Mouse (Mus musculus) heart, embryonic 12.5 days (tissue): ENCODE measurements at regions not wholly inside any gene's neighbourhood (a gene's known extent, or its start where the extent isn't known, plus 50 kb on each side); places are given as distances from the start of the nearest gene placed in this dataset.
"Not testable (repeated sequence)": the region's sequence is repeated elsewhere in the genome, so short reads cannot be mapped to it uniquely, and the experiment has no call there.

Source experiments
- ATAC-seq: fragments of 200-750 bp; cut with Nextera tagmentation; 2 replicates; pipeline ENCODE4 v1.8.0; 2017; ENCODE audit warnings: moderate TSS enrichment, moderate library complexity; ENCODE audit not compliant: insufficient number of reproducible peaks, low FRiP score
- H3K27ac ChIP-seq: fragments of 300-500 bp; sonication (generic); 2 replicates; pipeline ENCODE4 v1.5.1; 2016; ENCODE audit warnings: mild to moderate bottlenecking, moderate library complexity; ENCODE audit not compliant: poor library complexity, severe bottlenecking
- H3K27me3 ChIP-seq: fragments of 300-500 bp; sonication (generic); replicated peaks from 2 replicates; pipeline ENCODE4 v1.6.1; 2016; ENCODE audit warnings: mild to moderate bottlenecking, moderate library complexity
- H3K36me3 ChIP-seq: fragments of 300-500 bp; sonication (generic); 2 replicates; pipeline ENCODE4 v1.6.1; 2016; ENCODE audit warnings: mild to moderate bottlenecking, moderate library complexity
- H3K4me1 ChIP-seq: fragments of 300-500 bp; sonication (generic); replicated peaks from 2 replicates; pipeline ENCODE4 v1.6.1; 2016; ENCODE audit warnings: mild to moderate bottlenecking
- H3K4me2 ChIP-seq: fragments of 300-500 bp; sonication (generic); 2 replicates; pipeline ENCODE4 v1.6.1; 2016; ENCODE audit warnings: mild to moderate bottlenecking, moderate library complexity
- H3K4me3 ChIP-seq: fragments of 300-500 bp; sonication (generic); 2 replicates; pipeline ENCODE4 v1.5.1; 2016; ENCODE audit warnings: mild to moderate bottlenecking
- H3K9ac ChIP-seq: fragments of 300-500 bp; sonication (generic); 2 replicates; pipeline ENCODE4 v1.6.1; 2016; ENCODE audit warnings: mild to moderate bottlenecking, moderate library complexity
- H3K9me3 ChIP-seq: fragments of 300-500 bp; sonication (generic); replicated peaks from 2 replicates; pipeline ENCODE4 v1.6.1; 2016; ENCODE audit warnings: mild to moderate bottlenecking, moderate library complexity
- WGBS: fragments of 180-500 bp; shearing (Covaris S2); methylation state at CpG from one replicate; pipeline ENCODE4 v1.1.7; 2016; 5-methylcytosine and 5-hydroxymethylcytosine counted together

- Histone ChIP-seq H3K27me3 (no peaks in the 10 kb centered on the region), H3K4me1 (peaks cover 30% of the 10 kb centered on the region), H3K4me3 (no peak overlapping the region), H3K9ac (no peak overlapping the region), H3K9me3 (no peaks in the 10 kb centered on the region), H3K27ac (no peak overlapping the region), H3K4me2 (no peak overlapping the region), H3K36me3 (no peaks in the 10 kb centered on the region)
- ATAC-seq: no peak
- WGBS: 23% methylated on average over 7 of the region's 7 CpGs
These were observed 481.5 kb downstream of the Tns1 start for GRCm38 (mm10) chr1:73642691-73643109.

DNA sequence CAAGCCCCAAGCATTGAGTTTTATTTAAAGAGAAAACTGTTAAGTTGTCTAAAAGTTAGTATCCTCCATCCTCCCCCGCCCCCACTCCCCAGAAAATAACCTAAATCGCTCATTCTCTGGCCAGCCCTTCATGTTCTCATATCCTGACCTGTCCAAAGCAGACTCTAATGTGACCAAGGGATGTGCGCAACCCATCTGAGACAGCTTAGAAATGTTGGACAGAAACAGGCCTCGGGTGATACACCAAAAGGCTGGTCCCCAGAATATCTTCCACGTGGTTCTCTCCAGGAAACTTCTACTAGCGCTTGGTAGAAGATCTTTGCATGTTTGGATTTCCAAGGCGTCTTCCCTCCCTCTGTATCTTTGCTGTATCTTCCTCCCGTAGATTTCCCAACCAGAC, 482.8 kb downstream of the Tns1 start:
- Histone ChIP-seq H3K9me3 (no peaks in the 10 kb centered on the region), H3K27ac (no peak overlapping the region), H3K4me2 (no peak overlapping the region), H3K4me3 (no peak overlapping the region), H3K9ac (no peak overlapping the region), H3K27me3 (no peaks in the 10 kb centered on the region), H3K4me1 (peaks cover 30% of the 10 kb centered on the region), H3K36me3 (no peaks in the 10 kb centered on the region)
- WGBS: 82% methylated on average over 8 of the region's 8 CpGs
- no peak for ATAC-seq

DNA sequence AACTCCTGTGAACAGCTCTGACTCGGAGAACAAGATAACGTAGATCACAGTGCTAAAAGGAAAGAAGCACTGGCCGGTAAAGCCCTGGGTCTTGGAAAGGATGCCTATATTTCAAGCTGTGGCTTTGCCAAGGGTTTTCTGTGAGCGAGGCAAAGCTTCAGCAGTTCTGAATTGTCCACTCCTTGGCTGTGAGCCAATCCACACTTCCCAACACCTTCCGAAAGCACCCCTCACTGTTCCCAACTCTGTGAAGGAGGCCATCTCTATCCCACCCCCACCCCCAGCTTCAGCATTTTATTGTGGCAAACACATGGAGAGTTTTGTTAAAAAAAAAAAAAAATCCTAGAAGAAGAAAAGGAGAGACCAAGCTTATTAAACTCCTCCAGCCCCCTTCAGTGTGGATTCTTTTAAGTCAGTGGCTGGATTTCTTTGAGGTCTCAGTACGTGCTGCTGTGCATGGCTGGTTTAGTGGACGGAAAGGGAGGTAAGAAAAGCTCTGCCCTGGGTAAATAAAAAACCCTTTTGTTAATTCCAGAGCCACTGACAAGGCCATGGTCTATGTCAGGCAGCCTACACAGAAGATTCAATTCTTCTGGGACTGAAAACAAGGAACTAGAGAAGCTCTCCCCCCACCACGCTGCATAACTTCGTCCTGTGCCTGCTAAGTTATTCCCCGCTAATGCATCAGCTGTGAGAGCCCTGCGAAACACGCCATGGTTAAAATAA, 483.4 kb downstream of the Tns1 start:
- Histone ChIP-seq H3K4me3 (no peak overlapping the region), H3K9ac (no peak overlapping the region), H3K36me3 (no peaks in the 10 kb centered on the region), H3K4me2 (peak overlapping the region; percentile 50), H3K27ac (peak overlapping the region; percentile 35; the same call in 1 of the 2 replicates), H3K27me3 (no peaks in the 10 kb centered on the region), H3K4me1 (peaks cover 33% of the 10 kb centered on the region), H3K9me3 (no peaks in the 10 kb centered on the region)
- 35% methylated on average over 12 of the region's 12 CpGs for WGBS
- no peak for ATAC-seq

GRCm38 (mm10) chr1:73635709-73636108, 488.5 kb downstream of the Tns1 start:
- 22% methylated on average over 2 of the region's 2 CpGs for WGBS
- ATAC-seq: 0 out of 2 replicates have a peak, but pooled peaks have one; percentile 33
- Histone ChIP-seq H3K27ac (no peak overlapping the region), H3K4me1 (peaks cover 28% of the 10 kb centered on the region), H3K9me3 (no peaks in the 10 kb centered on the region), H3K36me3 (no peaks in the 10 kb centered on the region), H3K9ac (no peak overlapping the region), H3K4me3 (no peak overlapping the region), H3K27me3 (no peaks in the 10 kb centered on the region), H3K4me2 (no peak overlapping the region)

DNA sequence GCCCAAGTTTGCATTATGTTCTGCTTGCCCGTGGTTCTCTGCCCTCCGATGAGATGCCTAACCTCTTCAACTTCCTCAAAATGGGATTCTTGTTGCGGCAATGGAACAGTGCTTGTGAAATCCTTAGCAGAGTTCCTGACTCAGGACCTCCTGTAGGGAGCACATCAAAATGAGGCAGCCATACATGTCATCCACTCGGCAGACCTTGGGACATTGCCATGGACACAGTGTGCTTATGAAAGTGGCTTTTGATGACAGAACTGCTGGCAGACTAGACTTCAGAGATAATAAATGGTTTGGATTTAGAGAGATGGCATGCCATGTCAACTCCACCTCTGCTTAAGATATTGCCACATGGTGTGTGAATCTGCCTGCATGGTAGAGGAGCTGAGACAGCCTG, 489.4 kb downstream of the Tns1 start:
- H3K4me1 ChIP-seq: peaks cover 20% of the 10 kb centered on the region
- no peak overlapping the region for H3K27ac ChIP-seq
- WGBS: 82% methylated on average over 4 of the region's 4 CpGs
- no peak overlapping the region for H3K4me3 ChIP-seq
- no peak for ATAC-seq
- no peaks in the 10 kb centered on the region for H3K36me3 ChIP-seq
- no peaks in the 10 kb centered on the region for H3K27me3 ChIP-seq
- H3K4me2 ChIP-seq: no peak overlapping the region
- no peaks in the 10 kb centered on the region for H3K9me3 ChIP-seq
- H3K9ac ChIP-seq: no peak overlapping the region

DNA sequence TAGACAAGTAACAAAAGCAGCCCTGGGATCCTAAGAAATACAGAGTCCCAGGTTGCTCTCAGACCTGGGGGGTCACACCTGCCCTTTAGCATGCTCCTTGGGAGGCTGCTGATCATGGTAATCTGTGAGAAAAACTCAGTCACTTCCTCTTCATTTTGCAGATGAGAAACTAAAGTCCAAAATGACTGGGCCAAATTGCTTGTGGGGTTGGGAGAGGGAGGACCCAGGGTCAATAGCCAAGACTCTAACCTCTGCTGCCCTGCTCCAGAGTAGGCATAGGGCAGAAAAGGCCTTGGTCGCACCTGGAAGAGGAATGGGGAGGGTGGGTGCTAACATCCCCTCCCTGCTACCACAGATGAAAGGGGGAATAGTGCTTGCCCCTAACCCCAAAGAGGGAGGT, 491.2 kb downstream of the Tns1 start:
- no peak overlapping the region for H3K9ac ChIP-seq
- H3K36me3 ChIP-seq: no peaks in the 10 kb centered on the region
- peaks cover 20% of the 10 kb centered on the region for H3K4me1 ChIP-seq
- H3K4me3 ChIP-seq: no peak overlapping the region
- no peaks in the 10 kb centered on the region for H3K9me3 ChIP-seq
- ATAC-seq: no peak
- 63% methylated on average over 1 of the region's 1 CpGs for WGBS
- H3K4me2 ChIP-seq: no peak overlapping the region
- no peak overlapping the region for H3K27ac ChIP-seq
- H3K27me3 ChIP-seq: no peaks in the 10 kb centered on the region

GRCm38 (mm10) chr1:73630363-73630762, 493.9 kb downstream of the Tns1 start:
- H3K9ac ChIP-seq: no peak overlapping the region
- H3K27me3 ChIP-seq: no peaks in the 10 kb centered on the region
- no peak overlapping the region for H3K27ac ChIP-seq
- no peak overlapping the region for H3K4me3 ChIP-seq
- no peak for ATAC-seq
- H3K36me3 ChIP-seq: no peaks in the 10 kb centered on the region
- no peaks in the 10 kb centered on the region for H3K9me3 ChIP-seq
- H3K4me1 ChIP-seq: peaks cover 12% of the 10 kb centered on the region
- WGBS: 67% methylated on average over 1 of the region's 1 CpGs
- no peak overlapping the region for H3K4me2 ChIP-seq

GRCm38 (mm10) chr1:73625365-73625764, 498.9 kb downstream of the Tns1 start:
- no peak overlapping the region for H3K4me2 ChIP-seq
- H3K36me3 ChIP-seq: no peaks in the 10 kb centered on the region
- H3K9ac ChIP-seq: no peak overlapping the region
- no peaks in the 10 kb centered on the region for H3K27me3 ChIP-seq
- no peak overlapping the region for H3K4me3 ChIP-seq
- H3K9me3 ChIP-seq: no peaks in the 10 kb centered on the region
- H3K4me1 ChIP-seq: no peaks in the 10 kb centered on the region
- no peak for ATAC-seq
- no peak overlapping the region for H3K27ac ChIP-seq
- WGBS: 58% methylated on average over 5 of the region's 5 CpGs

GRCm38 (mm10) chr1:73621121-73621520, 503.1 kb downstream of the Tns1 start:
- not testable (repeated sequence) for H3K4me1 ChIP-seq, H3K9ac ChIP-seq, H3K27me3 ChIP-seq, ATAC-seq, H3K9me3 ChIP-seq, H3K4me3 ChIP-seq, H3K36me3 ChIP-seq, H3K27ac ChIP-seq, H3K4me2 ChIP-seq
- WGBS: 91% methylated on average over 5 of the region's 5 CpGs

- H3K9ac ChIP-seq: no peak overlapping the region
- H3K9me3 ChIP-seq: no peaks in the 10 kb centered on the region
- H3K4me2 ChIP-seq: no peak overlapping the region
- no peak overlapping the region for H3K27ac ChIP-seq
- ATAC-seq: no peak
- no peak overlapping the region for H3K4me3 ChIP-seq
- H3K27me3 ChIP-seq: no peaks in the 10 kb centered on the region
- 50% methylated on average over 4 of the region's 4 CpGs for WGBS
- no peaks in the 10 kb centered on the region for H3K4me1 ChIP-seq
- no peaks in the 10 kb centered on the region for H3K36me3 ChIP-seq
These were observed 505.6 kb downstream of the Tns1 start for GRCm38 (mm10) chr1:73618551-73619170.

GRCm38 (mm10) chr1:73593653-73594385, 530.4 kb downstream of the Tns1 start:
- Histone ChIP-seq H3K4me2 (no peak overlapping the region), H3K27ac (no peak overlapping the region), H3K27me3 (no peaks in the 10 kb centered on the region), H3K36me3 (no peaks in the 10 kb centered on the region), H3K9me3 (0 out of 2 replicates have a peak, but pooled peaks cover 3% of the 10 kb centered on the region), H3K4me3 (no peak overlapping the region), H3K9ac (no peak overlapping the region), H3K4me1 (peaks cover 4% of the 10 kb centered on the region; the same call in 1 of the 2 replicates)
- WGBS: 85% methylated on average over 9 of the region's 9 CpGs
- no peak for ATAC-seq
